Mouse (Mus musculus) kidney, adult 2 months (tissue): ENCODE results near the gene Ets1.

Experiments used
- CTCF ChIP-seq: fragments of 200-500 bp; conservative IDR thresholded peaks from 2 replicates; pipeline ENCODE4 v1.5.1; 2011; ENCODE audit warnings: low read depth, mild to moderate bottlenecking, control low read depth, low read length, moderate library complexity, mixed read lengths; ENCODE audit not compliant: insufficient read depth, insufficient read length
- POLR2A ChIP-seq: fragments of 200-500 bp; IDR thresholded peaks from one replicate; pipeline ENCODE4 v1.6.1; 2011; ENCODE audit warnings: low read depth, low read length, control low read depth

DNA sequence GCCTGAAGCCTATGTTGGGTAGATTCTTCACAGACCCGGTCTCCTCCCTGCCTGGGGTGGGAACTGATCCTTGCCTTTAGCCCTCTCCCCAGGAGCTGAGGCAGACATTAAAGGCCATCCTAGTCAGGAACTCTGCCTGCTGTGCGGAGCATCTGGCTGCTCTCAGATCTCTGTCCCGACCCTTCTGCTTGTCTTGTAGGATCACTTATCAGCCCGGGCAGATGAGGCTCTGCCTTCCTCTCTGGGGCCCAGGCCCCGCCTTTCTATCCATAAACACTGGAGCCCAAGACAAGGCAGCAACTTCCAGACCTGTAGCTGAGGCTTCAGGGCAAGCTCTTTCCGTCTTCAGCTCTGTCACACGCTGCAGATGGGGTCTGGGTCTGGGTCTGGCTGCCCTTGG is 28.8 kb upstream of the Ets1 start:
- TF ChIP-seq CTCF (no peak), POLR2A (no peak)
